Mouse (Mus musculus) v-Abl transformed pro-B cells (cell line): ENCODE measurements around the gene Zfp341.

ENCODE experiments used
- in situ Hi-C, 2 experiments: fragments of 400-800 bp; cut with MboI; formaldehyde crosslinking; loops; one replicate each; pipeline ENCODE4 v1.15.1; 2025; ENCODE audit not compliant: unreplicated experiment in 2 of 2

Zfp341 gene

DNA sequence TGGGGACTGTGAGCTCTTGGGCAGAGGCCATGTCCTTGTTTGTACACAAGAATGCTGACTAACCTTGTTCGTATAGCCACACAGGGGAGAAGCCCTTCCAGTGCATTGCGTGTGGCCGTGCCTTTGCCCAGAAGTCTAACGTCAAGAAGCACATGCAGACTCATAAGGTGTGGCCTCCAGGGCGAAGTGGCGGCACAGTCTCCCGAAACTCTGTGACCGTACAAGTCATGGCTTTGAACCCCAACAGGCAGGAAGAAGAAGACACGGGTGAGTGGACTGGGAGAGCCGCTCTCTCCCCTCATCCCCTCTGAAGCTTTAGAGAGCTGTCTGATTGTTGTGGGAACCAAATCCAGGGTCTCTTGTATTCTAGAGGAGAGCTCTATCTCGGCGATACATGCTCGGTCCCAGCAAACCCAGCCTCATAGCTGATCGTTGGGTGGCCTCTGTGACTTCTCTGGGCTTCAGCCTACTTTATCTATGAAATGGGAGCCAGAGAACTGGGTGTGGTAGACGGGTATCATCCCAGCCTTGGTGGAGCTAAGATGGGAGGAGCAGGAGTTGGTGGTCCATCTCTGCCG lies 19.2 kb downstream of the Zfp341 start:
- in situ Hi-C loops: no loop called here

GRCm38 (mm10) chr2:154633039-154633742 lies 20.1 kb downstream of the Zfp341 start:
- in situ Hi-C loops: no loop called here

- in situ Hi-C loops: no loop called here
Observed at GRCm38 (mm10) chr2:154633876-154634644, 21.0 kb downstream of the Zfp341 start.

GRCm38 (mm10) chr2:154635826-154636225 lies 22.7 kb downstream of the Zfp341 start:
- in situ Hi-C loops: no loop called here

DNA sequence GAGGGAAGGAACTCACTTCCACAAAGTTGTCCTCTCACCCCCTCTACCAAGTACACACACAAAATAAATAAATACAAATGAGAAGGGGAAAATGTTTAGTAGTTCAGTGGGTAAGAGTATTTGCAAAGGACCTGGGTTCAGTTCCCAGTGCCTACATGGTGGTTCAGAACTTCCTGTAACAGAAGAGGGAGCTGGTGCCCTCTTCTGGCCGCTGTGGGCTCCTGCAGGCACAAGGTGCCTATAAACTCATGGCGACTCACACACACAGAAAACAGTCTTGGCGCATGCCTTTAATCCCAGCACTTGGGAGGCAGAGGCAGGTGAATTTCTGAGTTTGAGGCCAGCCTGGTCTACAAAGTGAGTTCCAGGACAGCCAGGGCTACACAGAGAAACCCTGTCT lies 25.4 kb downstream of the Zfp341 start:
- in situ Hi-C loops: no loop called here

DNA sequence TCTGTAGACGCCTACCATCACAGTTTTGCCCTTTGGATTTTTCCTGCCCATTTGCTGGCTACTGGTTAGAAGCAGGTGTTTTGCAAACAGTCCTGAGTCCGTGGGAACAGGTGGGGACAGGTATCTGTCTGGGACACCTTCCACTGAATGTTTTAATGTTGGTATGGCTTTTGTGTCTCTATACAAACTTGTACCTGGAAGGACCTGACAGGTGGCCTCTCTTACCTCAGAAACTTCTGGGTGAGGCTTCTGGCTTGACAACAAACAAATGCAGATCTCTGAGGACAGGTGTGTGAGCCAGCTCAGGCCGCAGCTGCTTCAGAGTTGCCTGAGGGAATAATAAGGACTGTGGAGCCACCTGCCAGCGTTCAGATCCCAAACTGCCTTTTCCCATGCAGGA lies 26.0 kb downstream of the Zfp341 start:
- in situ Hi-C loops: no loop called here

- in situ Hi-C loops: no loop called here
Observed at GRCm38 (mm10) chr2:154641176-154641575, 28.1 kb downstream of the Zfp341 start.

DNA sequence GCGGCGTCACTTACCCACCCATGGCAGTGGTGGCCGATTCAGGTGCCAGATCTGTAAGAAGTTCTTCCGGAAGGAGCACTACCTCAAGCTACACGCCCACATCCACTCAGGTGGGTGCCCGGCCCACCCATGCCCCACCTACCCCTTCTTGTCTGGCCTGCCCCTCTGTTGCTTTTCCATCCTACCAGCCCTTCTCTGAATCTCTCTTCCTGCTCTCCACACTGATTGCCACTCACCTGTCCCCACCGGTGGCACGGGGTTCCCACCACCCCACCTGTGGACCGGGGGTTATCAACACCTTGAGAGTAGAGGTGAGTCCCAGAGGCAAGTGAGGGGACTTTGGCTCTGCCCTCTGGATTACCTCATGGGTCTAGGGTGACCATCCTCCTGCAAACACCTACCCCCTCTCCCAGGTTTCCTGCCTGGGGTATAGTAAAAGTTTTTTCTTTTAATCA lies 28.9 kb downstream of the Zfp341 start:
- in situ Hi-C loops: no loop called here

GRCm38 (mm10) chr2:154642712-154643385 lies 29.8 kb downstream of the Zfp341 start:
- in situ Hi-C loops: no loop called here

DNA sequence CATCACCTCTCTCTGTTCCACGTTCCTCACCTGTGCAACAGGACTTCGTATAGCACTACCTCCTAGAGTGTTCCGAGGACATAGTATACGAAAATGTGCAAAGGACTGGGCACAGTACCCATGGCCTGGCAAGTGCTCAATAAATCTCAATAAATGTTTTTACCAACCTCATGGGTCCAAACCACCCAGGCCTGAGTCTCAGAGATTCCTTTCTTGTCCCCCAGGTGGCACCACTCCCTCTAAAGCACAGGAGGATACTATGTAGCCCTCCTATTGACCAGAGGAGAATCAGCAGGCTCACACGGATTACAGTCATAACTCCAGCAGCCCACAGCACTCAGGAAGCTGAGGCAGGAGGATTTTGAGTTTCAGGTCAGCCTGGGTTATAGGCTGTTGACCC lies 33.5 kb downstream of the Zfp341 start:
- in situ Hi-C loops: no loop called here

GRCm38 (mm10) chr2:154648086-154648485 lies 35.0 kb downstream of the Zfp341 start:
- in situ Hi-C loops: no loop called here

GRCm38 (mm10) chr2:154650404-154650803 lies 37.3 kb downstream of the Zfp341 start:
- in situ Hi-C loops: no loop called here

GRCm38 (mm10) chr2:154651363-154651762 lies 38.3 kb downstream of the Zfp341 start, which contains the start of gene Chmp4b:
TSS of gene Chmp4b (plus strand) at chr2:154651705.
- in situ Hi-C loops: no loop called here

- in situ Hi-C loops: no loop called here
Observed at GRCm38 (mm10) chr2:154654976-154655375, 41.9 kb downstream of the Zfp341 start.

DNA sequence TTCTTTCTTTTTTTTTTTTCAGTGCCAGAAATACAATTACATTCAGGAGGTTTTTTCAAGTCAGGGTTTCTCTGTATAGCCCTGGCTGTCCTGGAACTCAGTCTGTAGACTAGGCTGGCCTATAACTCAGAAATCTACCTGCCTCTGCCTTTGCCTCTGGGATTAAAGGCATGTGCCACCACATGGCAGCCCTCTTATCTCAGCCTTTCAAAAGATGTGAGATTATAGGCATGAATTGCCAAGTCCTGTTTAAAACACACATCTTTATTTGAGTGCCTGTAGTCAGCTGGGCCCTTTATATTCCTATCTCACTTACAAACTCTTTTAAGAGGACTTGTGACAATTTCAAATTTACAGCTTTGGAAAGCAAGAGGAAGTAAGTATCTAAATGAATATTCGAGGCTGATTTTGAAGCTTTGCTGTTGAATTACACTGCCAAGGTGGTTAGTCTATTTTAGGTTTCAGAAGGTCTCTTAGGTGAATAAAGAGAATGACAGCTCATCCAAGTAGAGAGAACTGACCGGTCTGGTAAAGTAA lies 42.8 kb downstream of the Zfp341 start:
- in situ Hi-C loops: no loop called here

GRCm38 (mm10) chr2:154656710-154657485 lies 43.8 kb downstream of the Zfp341 start:
- in situ Hi-C loops: no loop called here

DNA sequence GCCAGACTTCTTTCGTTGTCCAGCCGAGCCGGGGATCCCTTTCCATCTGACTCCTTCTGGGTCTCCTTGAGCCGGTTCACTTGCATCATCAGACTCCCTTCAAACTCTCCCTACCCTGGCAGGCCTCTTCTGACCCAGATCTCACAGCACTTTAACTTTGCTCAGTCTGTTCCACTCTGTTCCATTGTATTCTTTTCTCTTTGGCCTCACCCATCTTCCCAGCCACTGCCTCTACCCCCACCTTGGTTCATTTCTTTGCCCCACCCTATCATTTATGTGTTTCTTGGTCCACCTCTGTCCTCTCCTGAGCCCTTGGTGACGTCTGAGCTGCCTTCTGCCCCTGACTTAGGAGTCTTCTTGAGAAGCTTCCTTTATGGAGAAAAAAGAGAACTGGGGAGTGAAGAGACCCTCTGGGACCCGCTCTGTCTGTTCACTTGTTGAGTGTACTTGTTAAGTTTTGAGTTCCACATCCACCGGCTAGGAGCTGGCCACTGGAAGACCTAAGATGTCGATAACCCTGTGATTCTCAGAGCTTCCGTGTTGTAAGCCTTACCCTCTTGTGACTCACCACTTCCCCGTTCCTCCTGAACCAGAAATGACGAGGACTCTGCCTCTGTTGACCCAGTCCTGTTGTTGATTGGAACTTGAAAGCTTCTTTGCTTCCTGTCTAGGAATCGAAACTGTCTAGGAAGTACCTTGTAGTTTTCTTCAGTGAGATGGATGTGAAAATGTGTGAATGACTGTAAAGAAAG lies 44.6 kb downstream of the Zfp341 start:
- in situ Hi-C loops: no loop called here

DNA sequence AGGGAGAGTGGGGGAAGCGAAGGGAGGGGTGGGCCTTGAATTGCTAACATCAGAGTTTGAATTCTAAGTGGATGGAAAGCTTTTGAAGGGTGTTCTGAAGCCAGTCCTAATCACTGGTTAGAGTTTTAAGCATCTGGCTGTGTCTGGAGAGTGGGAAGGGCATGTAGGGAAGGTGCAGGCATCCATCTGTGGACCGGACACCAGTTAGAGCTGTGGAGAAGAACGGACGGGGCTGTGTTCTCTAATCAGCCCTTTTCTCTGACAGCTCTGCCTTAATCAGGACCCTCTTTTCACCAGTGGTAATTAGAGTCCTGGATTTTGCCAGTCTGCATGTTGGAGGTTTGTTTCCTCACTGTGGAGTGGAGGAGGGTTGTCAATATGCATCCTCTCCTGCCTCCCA lies 46.0 kb downstream of the Zfp341 start:
- in situ Hi-C loops: no loop called here

- in situ Hi-C loops: no loop called here
Observed at GRCm38 (mm10) chr2:154659531-154660074, 46.5 kb downstream of the Zfp341 start.
